Mouse (Mus musculus): ENCODE data around the gene Tbc1d25.

Gene Tbc1d25

GRCm38 (mm10) chrX:8175504-8176385 is at the start of gene Tbc1d25:
Tbc1d25 (minus strand) TSS chrX:8176181.
- peak; percentile 63 to 67 for DNase-seq (ENCODE audit: low spot score in 2 of 2)

DNA sequence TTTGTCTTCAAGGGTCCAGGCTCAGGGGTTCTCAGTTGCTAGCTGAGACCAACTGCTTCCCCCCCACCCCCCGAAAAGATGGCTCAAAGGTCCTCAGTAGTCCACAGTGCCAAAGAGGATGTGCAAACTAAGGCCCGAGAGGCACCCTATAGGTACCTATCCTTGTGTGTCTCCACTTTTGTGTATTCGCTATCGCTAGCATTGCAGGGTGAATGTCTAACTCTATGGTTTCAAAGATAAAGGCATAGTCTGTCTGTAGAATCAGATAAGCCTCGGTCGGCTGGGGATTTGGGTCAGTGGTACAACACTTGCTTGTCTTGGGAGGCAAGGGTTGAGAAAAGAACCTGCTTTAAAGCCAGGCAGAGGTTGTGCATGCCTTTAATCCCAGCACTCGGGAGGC is 47.5 kb upstream of the Tbc1d25 start:
- no peak for DNase-seq (ENCODE audit: low spot score in 2 of 2)

- DNase-seq (ENCODE audit: low spot score in 2 of 2), result no peak
Measured at GRCm38 (mm10) chrX:8222678-8223421, 46.9 kb upstream of the Tbc1d25 start.

DNA sequence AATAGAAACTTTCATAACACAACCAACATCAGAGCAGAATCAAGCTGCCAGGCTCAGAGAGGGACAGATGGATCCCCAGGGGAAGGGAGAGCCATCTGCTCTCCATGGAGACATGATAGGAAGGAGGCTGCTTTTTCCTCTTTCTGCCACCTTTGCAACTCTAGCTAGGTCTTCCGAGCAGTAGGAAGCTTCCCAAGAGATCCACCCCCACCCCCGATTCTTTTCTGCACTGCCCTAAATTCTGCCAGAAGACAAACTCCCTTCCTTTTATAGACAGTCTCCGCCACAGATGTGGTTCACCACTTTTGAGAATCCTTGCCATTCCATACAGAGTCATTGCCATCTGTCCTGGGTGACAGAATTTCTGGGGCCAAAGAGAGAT is 46.3 kb upstream of the Tbc1d25 start:
- DNase-seq (ENCODE audit: low spot score in 2 of 2), result no peak

DNA sequence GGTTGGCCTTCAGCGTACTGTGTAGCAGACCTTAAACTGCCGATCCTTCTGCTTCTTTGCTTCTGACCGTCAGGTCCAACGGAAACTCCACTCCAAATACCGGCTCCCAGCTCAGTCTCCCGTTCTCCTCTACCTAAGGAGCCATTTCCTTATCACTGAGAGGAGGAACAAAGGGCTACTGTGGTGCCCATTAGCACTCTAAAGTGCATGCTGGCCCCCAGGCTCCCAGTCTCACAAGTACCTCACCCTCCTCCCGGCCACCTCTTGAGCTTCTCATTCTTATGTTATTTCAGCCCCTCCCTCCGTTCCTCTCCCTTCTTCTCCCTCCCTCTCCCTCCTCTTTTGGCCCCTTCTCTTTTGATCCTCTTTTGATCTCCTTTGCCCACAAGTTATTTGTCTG is 43.7 kb upstream of the Tbc1d25 start:
- no peak for DNase-seq (ENCODE audit: low spot score in 2 of 2)

- no peak for DNase-seq (ENCODE audit: low spot score in 2 of 2)
Measured at GRCm38 (mm10) chrX:8218114-8218513, 42.1 kb upstream of the Tbc1d25 start.

GRCm38 (mm10) chrX:8217383-8217782 is 41.4 kb upstream of the Tbc1d25 start:
- no peak for DNase-seq (ENCODE audit: low spot score in 2 of 2)

GRCm38 (mm10) chrX:8211490-8212207 is 35.7 kb upstream of the Tbc1d25 start:
- no peak for DNase-seq (ENCODE audit: low spot score in 2 of 2)

DNA sequence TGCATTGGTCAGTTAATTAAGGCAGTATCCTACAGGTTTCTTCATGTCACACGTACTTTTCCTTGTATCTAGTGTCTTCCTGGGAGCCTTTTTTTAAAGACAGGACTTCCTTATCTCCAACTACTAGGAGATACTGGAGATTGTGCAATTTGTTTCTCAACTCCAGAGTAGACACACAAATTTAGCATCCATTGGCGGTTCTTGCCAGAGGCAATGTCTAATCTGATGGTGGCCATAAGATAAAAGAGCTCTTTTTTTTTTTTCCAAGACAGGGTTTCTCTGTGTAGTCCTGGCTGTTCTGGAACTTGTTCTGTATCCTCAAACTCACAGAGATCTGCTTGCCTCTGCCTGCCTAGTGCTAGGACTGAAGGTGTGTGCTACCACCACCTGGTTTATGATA is 33.7 kb upstream of the Tbc1d25 start:
- no peak for DNase-seq (ENCODE audit: low spot score in 2 of 2)

- DNase-seq (ENCODE audit: low spot score in 2 of 2), result no peak
Measured at GRCm38 (mm10) chrX:8207224-8207623, 31.2 kb upstream of the Tbc1d25 start.

- DNase-seq (ENCODE audit: low spot score in 2 of 2), result no peak
Measured at GRCm38 (mm10) chrX:8206694-8207197, 30.8 kb upstream of the Tbc1d25 start.

DNA sequence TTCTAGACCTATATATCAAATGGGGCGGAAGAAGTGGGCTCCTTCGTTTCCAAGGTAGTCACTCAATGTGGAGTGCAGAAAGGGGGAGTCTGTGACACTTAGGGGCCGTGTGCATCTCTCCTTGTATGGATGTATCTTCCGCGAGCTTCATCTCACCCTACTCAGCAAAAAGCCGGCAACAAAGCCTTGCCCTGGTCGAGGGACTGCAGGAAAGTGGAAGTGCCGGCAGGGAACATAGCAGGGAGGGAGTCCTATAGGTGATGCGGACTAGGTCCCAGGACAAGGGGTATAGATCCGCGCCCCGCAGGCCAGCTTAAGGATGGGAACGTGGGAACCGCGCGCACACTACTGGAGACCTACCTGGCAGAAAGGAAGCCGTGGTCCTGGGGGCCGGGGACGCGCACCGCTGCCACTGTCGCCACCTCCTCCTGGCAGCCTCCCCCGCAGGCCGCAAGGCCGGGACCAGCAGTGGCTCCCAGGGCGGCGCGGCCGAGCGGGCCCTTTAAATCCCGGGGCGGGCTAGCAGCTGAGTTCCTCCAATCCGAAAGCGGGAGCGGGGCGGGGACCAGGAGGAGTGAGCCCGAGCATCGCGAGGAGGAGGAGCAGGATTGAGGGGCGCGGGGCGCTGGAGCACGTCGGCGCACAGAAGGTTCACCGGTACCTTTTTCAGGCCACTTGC is 30.2 kb upstream of the Tbc1d25 start, which contains the start of gene Porcn:
Porcn (minus strand) TSS at position 511 of the 679 bp plus-strand sequence.
- DNase-seq (ENCODE audit: low spot score in 2 of 2), result peak; percentile 31 to 38

DNA sequence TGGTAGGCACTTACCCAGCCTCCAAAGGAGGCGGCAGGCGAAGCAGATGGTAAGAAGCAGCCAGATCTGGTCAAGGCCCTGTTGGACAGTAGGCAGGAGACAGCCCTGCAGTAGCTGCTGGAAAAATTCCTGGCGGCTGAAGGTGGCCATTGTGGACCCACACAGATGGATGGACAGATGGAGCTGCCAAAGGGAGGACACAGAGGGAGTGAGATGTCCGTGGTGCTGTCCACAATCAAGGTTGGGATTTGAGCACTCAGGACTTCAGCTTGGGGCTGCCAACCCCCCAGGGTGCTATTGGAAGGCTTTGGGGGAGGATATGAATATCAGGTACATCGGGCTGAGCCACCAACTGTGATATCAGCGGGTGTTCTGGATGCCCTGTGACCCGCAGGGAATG is 29.6 kb upstream of the Tbc1d25 start:
- no peak for DNase-seq (ENCODE audit: low spot score in 2 of 2)

- DNase-seq (ENCODE audit: low spot score in 2 of 2), result no peak
Measured at GRCm38 (mm10) chrX:8205088-8205487, 29.1 kb upstream of the Tbc1d25 start.

GRCm38 (mm10) chrX:8204076-8204475 is 28.1 kb upstream of the Tbc1d25 start:
- no peak for DNase-seq (ENCODE audit: low spot score in 2 of 2)

- no peak for DNase-seq (ENCODE audit: low spot score in 2 of 2)
Measured at GRCm38 (mm10) chrX:8203105-8203504, 27.1 kb upstream of the Tbc1d25 start.

- DNase-seq (ENCODE audit: low spot score in 2 of 2), result no peak
Measured at GRCm38 (mm10) chrX:8193419-8193723, 17.4 kb upstream of the Tbc1d25 start, which contains the start of gene Ebp. Ebp (minus strand) TSS chrX:8193512.

DNA sequence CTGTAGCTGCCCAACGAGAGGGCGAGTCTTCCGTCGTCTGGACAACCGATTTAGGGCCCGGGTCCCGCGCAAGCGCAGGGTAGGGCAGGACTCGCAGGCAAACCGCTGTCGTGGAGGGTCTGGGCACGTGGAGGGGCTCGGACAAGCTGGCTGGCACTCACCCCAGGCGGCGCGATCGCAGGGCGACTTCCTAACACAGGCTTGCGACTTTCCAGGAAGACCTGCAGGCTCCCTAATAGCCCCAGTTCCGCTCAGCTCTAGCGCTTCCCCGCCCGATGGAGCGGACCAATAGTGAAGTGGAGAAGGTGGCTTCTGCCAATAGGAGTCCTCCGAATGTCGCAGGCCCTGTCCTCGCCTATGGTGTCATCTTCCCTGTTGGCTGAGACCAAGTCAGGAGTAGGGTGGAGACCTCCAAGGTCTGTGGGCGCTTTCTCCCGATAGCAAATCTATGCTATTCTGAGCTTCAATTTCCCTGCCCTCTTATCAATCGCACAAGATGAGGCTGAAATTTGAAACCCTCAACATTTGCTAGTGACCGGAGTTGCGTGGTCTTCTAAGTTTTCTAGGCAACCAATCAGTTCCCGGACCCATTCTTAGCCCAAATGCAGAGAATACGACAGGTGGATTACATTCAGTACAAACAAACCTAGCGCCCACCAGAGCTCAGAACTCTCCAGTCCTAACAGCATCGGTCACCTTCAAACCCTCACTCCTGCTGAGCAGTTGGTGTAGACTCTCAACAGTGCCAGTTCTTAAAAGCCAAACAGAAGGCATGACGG is 16.8 kb upstream of the Tbc1d25 start:
- DNase-seq (ENCODE audit: low spot score in 2 of 2), result peak; percentile 55 to 61

DNA sequence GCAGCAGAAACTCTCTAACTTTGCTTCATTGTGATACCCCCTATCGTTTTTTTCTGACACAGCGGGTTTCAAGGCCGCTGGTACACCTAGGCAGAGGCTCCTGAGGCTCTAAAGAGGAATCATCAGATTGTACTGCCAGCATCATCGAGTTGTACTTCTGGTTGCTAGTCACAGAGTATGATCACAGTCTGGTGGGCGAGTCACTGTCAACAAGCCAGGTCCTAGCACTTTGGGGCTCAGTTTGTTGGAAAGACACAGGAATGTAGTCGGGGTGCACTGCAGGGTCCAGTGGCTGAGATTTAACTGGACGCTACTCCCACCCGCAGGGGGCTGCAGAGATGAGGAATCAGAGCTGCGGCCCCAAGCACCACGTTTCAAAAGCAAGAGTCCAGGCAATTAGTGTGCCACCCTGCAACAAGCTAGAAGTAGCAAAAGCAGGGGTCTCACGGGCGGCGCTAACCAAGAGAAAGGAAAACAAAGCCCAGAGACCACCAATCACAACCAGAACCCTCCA is 16.2 kb upstream of the Tbc1d25 start:
- DNase-seq (ENCODE audit: low spot score in 2 of 2), result no peak

DNA sequence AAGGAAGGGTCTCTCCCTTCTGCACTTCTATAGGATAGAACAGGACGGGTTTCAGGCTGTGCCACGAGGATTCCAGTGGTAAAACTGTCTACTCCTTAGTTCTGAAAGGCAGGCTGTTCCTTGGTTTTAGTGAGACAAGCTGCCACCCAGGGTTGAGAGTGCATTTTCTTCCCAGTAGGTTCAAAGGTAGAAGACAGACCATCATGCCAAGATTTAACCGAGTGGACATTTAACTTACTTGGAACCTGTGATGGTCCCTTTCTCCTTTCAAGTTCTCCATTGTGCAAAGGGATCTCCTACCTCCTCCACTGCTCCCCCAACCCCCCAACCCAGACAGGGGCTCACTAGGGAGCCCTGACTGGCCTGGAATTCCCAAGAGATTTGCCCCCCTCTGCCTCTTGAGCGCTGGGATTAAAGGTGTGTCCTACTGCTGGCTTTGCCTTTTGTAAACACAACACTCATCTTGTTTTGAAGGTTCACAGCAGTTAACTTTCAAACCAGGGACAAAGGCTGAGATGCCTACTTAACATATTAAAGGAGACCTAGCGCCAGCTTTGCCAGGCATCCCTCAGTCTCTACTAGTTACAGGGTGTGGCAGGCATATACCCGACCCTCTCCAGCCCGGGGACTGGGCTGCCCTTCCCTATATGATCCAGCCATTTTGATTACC is 7.0 kb upstream of the Tbc1d25 start:
- DNase-seq (ENCODE audit: low spot score in 2 of 2), result no peak

Data from spleen, postnatal 14 days (tissue).